Mouse (Mus musculus): ENCODE data around the gene Taf8. TPM values are rescaled to one million over a fixed set of nuclear protein-coding genes. Genes with fewer than 3 reads are reported as not detected.
A peak's percentile ranks its signal among the peaks of the same experiment; 100 is the strongest.

The Taf8 gene
- total and polyA plus RNA-seq, 3 experiments: 15.2 to 25.7 TPM; not detected in 1

- peak overlapping the region; percentile 75 for H3K9ac ChIP-seq (ENCODE audit: control insufficient read depth, low read depth, low read length, poor library complexity, severe bottlenecking)
- peaks cover 9 to 45% of the 10 kb centered on the region in 2 experiments for H3K4me1 ChIP-seq (ENCODE audit: control insufficient read depth in 1 of 2, insufficient read depth in 2 of 2, low read length in 2 of 2)
- peak overlapping the region; percentile 53 to 59 for H3K4me3 ChIP-seq (ENCODE audit: control insufficient read depth in 1 of 2, insufficient read depth in 1 of 2, low read depth in 2 of 2, low read length in 2 of 2)
- TF ChIP-seq RCOR1 (IDR thresholded peaks at IDR 0.05; ENCODE audit: low read depth, low read length) (peak; percentile 31; the same call in 1 of the 2 replicates), ZKSCAN1 (IDR thresholded peaks at IDR 0.05; ENCODE audit: low read depth, low read length) (no peak), RAD21 (IDR thresholded peaks at IDR 0.05; ENCODE audit: low read depth, low read length) (peak; percentile 94), KAT2A (conservative IDR thresholded peaks at IDR 0.05; ENCODE audit: low read depth, low read length) (no peak), MAFK (IDR thresholded peaks at IDR 0.05; ENCODE audit: borderline replicate concordance, low read depth, low read length) (no peak), CTCF (IDR thresholded peaks at IDR 0.05 in 2 of 3, conservative IDR thresholded peaks at IDR 0.05 in 1 of 3; ENCODE audit: control insufficient read depth in 1 of 3, insufficient read depth in 1 of 3, low read depth in 2 of 3, low read length in 3 of 3, poor library complexity in 1 of 3, severe bottlenecking in 1 of 3) (peak; percentile 73 to 100 (median 95)), UBTF (IDR thresholded peaks at IDR 0.05; ENCODE audit: borderline replicate concordance, insufficient read depth, low read depth, low read length) (no peak), MAZ (IDR thresholded peaks at IDR 0.05; ENCODE audit: low read depth, low read length) (peak; percentile 79; the same call in 1 of the 2 replicates), CHD2 (IDR thresholded peaks at IDR 0.05; ENCODE audit: low read length) (no peak), ZC3H11A (IDR thresholded peaks at IDR 0.05; ENCODE audit: low read depth, low read length) (peak; percentile 95), ZNF384 (IDR thresholded peaks at IDR 0.05; ENCODE audit: low read depth, low read length) (peak; percentile 49), TAL1 (IDR thresholded peaks at IDR 0.05; ENCODE audit: low read length) (no peak), MEF2A (IDR thresholded peaks at IDR 0.05; ENCODE audit: extremely low read depth, insufficient replicate concordance, low read depth, low read length, poor library complexity, severe bottlenecking) (no peak), ZMIZ1 (IDR thresholded peaks at IDR 0.05; ENCODE audit: low read depth, low read length) (no peak), HCFC1 (IDR thresholded peaks at IDR 0.05; ENCODE audit: low read depth, low read length) (peak; percentile 65), E2F4 (IDR thresholded peaks at IDR 0.05; ENCODE audit: borderline replicate concordance, low read depth, low read length) (no peak), MXI1 (IDR thresholded peaks at IDR 0.05; ENCODE audit: low read depth, low read length) (peak; percentile 45; the same call in 1 of the 2 replicates), TCF12 (IDR thresholded peaks at IDR 0.05; ENCODE audit: low read depth, low read length) (no peak; the same call in 1 of the 2 replicates), POLR2AphosphoS2 (IDR thresholded peaks at IDR 0.05; ENCODE audit: low read length) (no peak), MAX (IDR thresholded peaks at IDR 0.05; ENCODE audit: low read length) (peak; percentile 65), BHLHE40 (IDR thresholded peaks at IDR 0.05; ENCODE audit: borderline replicate concordance, low read depth, low read length) (no peak), USF2 (IDR thresholded peaks at IDR 0.05; ENCODE audit: borderline replicate concordance in 1 of 2, insufficient read depth in 1 of 2, low read depth in 1 of 2, low read length in 2 of 2) (no peak), EP300 (IDR thresholded peaks at IDR 0.05; ENCODE audit: low read depth in 1 of 2, low read length in 2 of 2) (peak in 1 of 2 experiments; percentile 57; a peak in 2 of 4 replicates), ELF1 (IDR thresholded peaks at IDR 0.05; ENCODE audit: low read depth, low read length) (peak; percentile 7; the same call in 1 of the 2 replicates), TBP (IDR thresholded peaks at IDR 0.05; ENCODE audit: low read depth, low read length) (0 out of 2 replicates have a peak, but pooled peaks have one; percentile 44), JUND (IDR thresholded peaks at IDR 0.05; ENCODE audit: low read depth, low read length) (peak; percentile 88; the same call in 1 of the 2 replicates), SMC3 (IDR thresholded peaks at IDR 0.05; ENCODE audit: low read depth, low read length) (peak; percentile 89), GABPA (IDR thresholded peaks at IDR 0.05; ENCODE audit: low read depth, low read length) (no peak), POLR2A (IDR thresholded peaks at IDR 0.05; ENCODE audit: control insufficient read depth in 1 of 2, insufficient read depth in 1 of 2, low read depth in 1 of 2, low read length in 2 of 2, poor library complexity in 1 of 2) (0 out of 4 replicates have a peak, but pooled peaks have one; percentile 23 to 46), POLR2AphosphoS5 (IDR thresholded peaks at IDR 0.05; ENCODE audit: borderline replicate concordance, low read depth, low read length) (no peak), ETS1 (IDR thresholded peaks at IDR 0.05; ENCODE audit: low read depth, low read length) (peak; percentile 97), GATA1 (IDR thresholded peaks at IDR 0.05; ENCODE audit: low read depth, low read length) (no peak), NRF1 (IDR thresholded peaks at IDR 0.05; ENCODE audit: insufficient read depth, low read depth, low read length, poor library complexity, severe bottlenecking) (peak; percentile 74), USF1 (IDR thresholded peaks at IDR 0.05; ENCODE audit: low read depth, low read length) (peak; percentile 65; the same call in 1 of the 2 replicates)
Observed at GRCm38 (mm10) chr17:47511111-47512020, 9.3 kb upstream of the Taf8 start.

More at GRCm38 (mm10) chr17:47511111-47512020, 9.3 kb upstream of the Taf8 start:
- Histone ChIP-seq H3K27ac (ENCODE audit: control insufficient read depth, low read depth, low read length) (peak overlapping the region; percentile 51), H3K9me3 (replicated peaks; ENCODE audit: insufficient read depth, low read length) (no peaks in the 10 kb centered on the region), H3K27me3 (ENCODE audit: control insufficient read depth in 1 of 2, insufficient read depth in 2 of 2, low read length in 2 of 2) (no peaks in the 10 kb centered on the region), H3K79me2 (ENCODE audit: control insufficient read depth, insufficient read depth, low read length, poor library complexity) (no peaks in the 10 kb centered on the region; the same call in 1 of the 2 replicates), H3K36me3 (ENCODE audit: control insufficient read depth in 1 of 2, insufficient read depth in 2 of 2, low read length in 2 of 2) (peaks cover 0 to 28% of the 10 kb centered on the region in 2 experiments; a peak in 2 of 4 replicates)
- DNase-seq (ENCODE audit: low read depth, low spot score): peak; percentile 98
